Mouse (Mus musculus): ENCODE measurements around the gene Hlx. TPM values are rescaled to one million over a fixed set of nuclear protein-coding genes. Genes with fewer than 3 reads are reported as not detected.

Gene Hlx
- polyA plus RNA-seq, 1 experiment from 2014 or later, result 5.4 TPM

DNA sequence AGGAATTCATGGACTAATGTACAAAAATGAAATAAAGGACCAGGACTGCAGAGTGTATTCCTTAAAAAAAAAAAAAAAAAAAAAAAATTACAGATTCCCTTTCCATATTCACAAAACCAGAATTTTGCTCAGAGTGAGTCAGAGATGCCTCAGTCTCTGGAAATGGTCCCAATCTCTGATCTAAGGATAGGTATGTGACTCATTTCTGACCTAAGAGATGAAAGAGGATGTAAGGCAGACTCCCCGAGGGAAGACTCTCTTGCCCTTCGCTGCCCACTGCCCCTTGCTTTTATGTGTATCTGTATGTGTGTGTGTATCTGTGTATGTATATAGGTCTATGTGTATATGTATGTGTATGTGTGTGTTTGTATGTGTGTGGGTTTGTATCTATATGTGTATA lies 37.0 kb downstream of the Hlx start:
- H3K4me2 ChIP-seq (replicated peaks; ENCODE audit: low read depth), result no peak overlapping the region
- no peak for DNase-seq (ENCODE audit: low spot score)
- H3K4me1 ChIP-seq (replicated peaks; ENCODE audit: control insufficient read depth, insufficient read depth), result no peaks in the 10 kb centered on the region
- TF ChIP-seq EP300 (optimal IDR thresholded peaks at IDR 0.05), result no peak
- no peak for TF ChIP-seq CTCF (IDR thresholded peaks at IDR 0.05; ENCODE audit: low read depth)
- H3K27me3 ChIP-seq (ENCODE audit: control insufficient read depth, insufficient read depth, low read length), result no peaks in the 10 kb centered on the region
- no peaks in the 10 kb centered on the region for H3K9me3 ChIP-seq (ENCODE audit: control insufficient read depth, low read length)
- H3K36me3 ChIP-seq (ENCODE audit: control insufficient read depth, insufficient read depth, low read length), result no peaks in the 10 kb centered on the region
- no peak overlapping the region for H3K4me3 ChIP-seq (ENCODE audit: low read depth, low read length)
- H3K9ac ChIP-seq (ENCODE audit: low read length), result no peak overlapping the region
- H3K27ac ChIP-seq (replicated peaks), result no peak overlapping the region
- 57% methylated on average over 2 of the region's 2 CpGs for WGBS
- no peak for ATAC-seq (ENCODE audit: low FRiP score, low TSS enrichment)

DNA sequence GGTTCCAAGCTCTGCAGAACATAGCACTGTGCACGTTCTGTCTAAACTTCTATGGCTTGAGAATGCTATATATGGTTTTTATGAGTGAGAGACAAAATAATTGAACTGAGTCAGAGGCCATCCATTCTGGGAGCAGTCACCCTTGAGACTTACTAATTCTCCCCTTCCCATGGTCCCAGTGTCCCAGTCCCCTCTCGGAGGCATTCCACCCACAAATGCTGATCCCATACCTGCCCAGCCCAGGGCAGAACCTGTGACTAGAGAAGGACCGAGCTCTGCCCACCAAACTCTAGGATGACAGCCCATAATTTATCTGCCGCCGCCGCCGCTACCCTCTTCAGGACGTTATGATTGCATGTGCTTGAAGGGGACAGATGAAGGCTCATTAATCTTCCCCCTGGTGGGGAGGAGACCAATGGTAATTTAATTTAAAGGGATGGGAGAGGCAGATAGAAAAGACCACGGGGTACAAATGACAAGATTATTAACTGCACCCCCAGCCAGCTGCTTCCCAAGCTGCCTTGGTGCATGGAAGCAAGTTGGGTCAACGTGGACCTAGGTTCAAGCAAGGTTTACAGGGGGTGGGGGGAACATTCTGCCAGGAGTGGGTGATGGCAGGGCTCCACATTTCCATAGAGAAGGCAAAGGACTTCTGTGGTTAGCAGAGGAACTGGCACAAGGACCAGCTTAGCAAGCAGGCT lies 40.1 kb downstream of the Hlx start:
- ATAC-seq (ENCODE audit: low FRiP score, low TSS enrichment), result no peak
- Histone ChIP-seq H3K9me3 (ENCODE audit: control insufficient read depth, low read length) (no peaks in the 10 kb centered on the region), H3K4me2 (replicated peaks; ENCODE audit: low read depth) (no peak overlapping the region), H3K27me3 (ENCODE audit: control insufficient read depth, insufficient read depth, low read length) (peaks cover 2% of the 10 kb centered on the region; the same call in 1 of the 2 replicates), H3K4me3 (ENCODE audit: low read depth, low read length) (no peak overlapping the region), H3K27ac (replicated peaks) (no peak overlapping the region), H3K36me3 (ENCODE audit: control insufficient read depth, insufficient read depth, low read length) (no peaks in the 10 kb centered on the region), H3K9ac (ENCODE audit: low read length) (no peak overlapping the region), H3K4me1 (replicated peaks; ENCODE audit: control insufficient read depth, insufficient read depth) (no peaks in the 10 kb centered on the region)
- WGBS, result 46% methylated on average over 10 of the region's 10 CpGs
- no peak for DNase-seq (ENCODE audit: low spot score)
- TF ChIP-seq CTCF (IDR thresholded peaks at IDR 0.05; ENCODE audit: low read depth) (no peak), EP300 (optimal IDR thresholded peaks at IDR 0.05) (no peak)

DNA sequence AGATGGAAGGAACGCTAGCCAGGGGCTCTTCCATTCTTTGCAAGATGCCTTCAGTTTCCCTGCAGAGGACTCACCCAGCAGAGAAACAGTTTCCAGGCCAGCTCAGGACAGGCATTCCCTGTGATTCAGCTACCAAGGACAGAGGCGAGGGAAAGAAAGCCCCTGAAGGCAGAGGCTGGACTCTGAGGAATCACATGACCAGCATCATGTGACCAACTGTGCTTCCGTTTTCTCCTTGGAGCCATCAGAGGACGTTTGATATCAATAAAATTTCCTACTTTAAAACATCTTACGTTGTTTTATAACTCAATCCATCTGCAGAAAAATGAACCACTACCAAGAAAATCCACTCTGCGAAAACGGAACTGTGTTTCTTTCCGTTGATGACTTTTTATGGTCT lies 41.2 kb downstream of the Hlx start:
- Histone ChIP-seq H3K27ac (replicated peaks) (no peak overlapping the region), H3K9me3 (ENCODE audit: control insufficient read depth, low read length) (no peaks in the 10 kb centered on the region), H3K4me1 (replicated peaks; ENCODE audit: control insufficient read depth, insufficient read depth) (no peaks in the 10 kb centered on the region), H3K9ac (ENCODE audit: low read length) (no peak overlapping the region), H3K4me3 (ENCODE audit: low read depth, low read length) (no peak overlapping the region), H3K4me2 (replicated peaks; ENCODE audit: low read depth) (no peak overlapping the region), H3K27me3 (ENCODE audit: control insufficient read depth, insufficient read depth, low read length) (peaks cover 2% of the 10 kb centered on the region; the same call in 1 of the 2 replicates), H3K36me3 (ENCODE audit: control insufficient read depth, insufficient read depth, low read length) (no peaks in the 10 kb centered on the region)
- TF ChIP-seq CTCF (IDR thresholded peaks at IDR 0.05; ENCODE audit: low read depth) (no peak), EP300 (optimal IDR thresholded peaks at IDR 0.05) (no peak)
- no peak for ATAC-seq (ENCODE audit: low FRiP score, low TSS enrichment)
- 81% methylated on average over 8 of the region's 8 CpGs for WGBS
- DNase-seq (ENCODE audit: low spot score), result no peak

DNA sequence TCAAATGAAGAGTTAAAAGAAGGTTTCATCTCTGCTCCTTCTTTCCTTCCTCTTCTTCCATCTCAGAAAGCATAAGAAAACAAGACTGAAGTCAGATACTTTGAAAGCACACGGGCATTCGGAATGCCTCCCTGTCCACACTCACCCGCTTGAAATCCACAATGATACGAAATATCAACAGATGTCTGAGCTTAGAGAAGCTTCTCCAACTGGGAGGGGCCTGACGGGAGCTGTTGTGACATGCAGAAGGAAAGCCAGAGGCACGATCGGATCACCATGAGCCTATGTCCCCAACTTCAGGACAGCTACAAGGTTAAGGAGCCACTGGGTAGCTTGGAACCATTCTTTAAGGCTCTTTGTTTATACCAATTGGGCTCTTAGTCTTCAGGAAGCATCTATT lies 44.4 kb downstream of the Hlx start:
- Histone ChIP-seq H3K27ac (replicated peaks) (no peak overlapping the region), H3K9ac (ENCODE audit: low read length) (no peak overlapping the region), H3K4me2 (replicated peaks; ENCODE audit: low read depth) (no peak overlapping the region), H3K9me3 (ENCODE audit: control insufficient read depth, low read length) (no peaks in the 10 kb centered on the region), H3K36me3 (ENCODE audit: control insufficient read depth, insufficient read depth, low read length) (no peaks in the 10 kb centered on the region), H3K4me1 (replicated peaks; ENCODE audit: control insufficient read depth, insufficient read depth) (no peaks in the 10 kb centered on the region), H3K27me3 (ENCODE audit: control insufficient read depth, insufficient read depth, low read length) (peaks cover 2% of the 10 kb centered on the region; the same call in 1 of the 2 replicates), H3K4me3 (ENCODE audit: low read depth, low read length) (no peak overlapping the region)
- no peak for TF ChIP-seq CTCF (IDR thresholded peaks at IDR 0.05; ENCODE audit: low read depth)
- TF ChIP-seq EP300 (optimal IDR thresholded peaks at IDR 0.05), result no peak
- ATAC-seq (ENCODE audit: low FRiP score, low TSS enrichment) (no peak), DNase-seq (ENCODE audit: low spot score) (no peak)
- 13% methylated on average over 7 of the region's 7 CpGs for WGBS

DNA sequence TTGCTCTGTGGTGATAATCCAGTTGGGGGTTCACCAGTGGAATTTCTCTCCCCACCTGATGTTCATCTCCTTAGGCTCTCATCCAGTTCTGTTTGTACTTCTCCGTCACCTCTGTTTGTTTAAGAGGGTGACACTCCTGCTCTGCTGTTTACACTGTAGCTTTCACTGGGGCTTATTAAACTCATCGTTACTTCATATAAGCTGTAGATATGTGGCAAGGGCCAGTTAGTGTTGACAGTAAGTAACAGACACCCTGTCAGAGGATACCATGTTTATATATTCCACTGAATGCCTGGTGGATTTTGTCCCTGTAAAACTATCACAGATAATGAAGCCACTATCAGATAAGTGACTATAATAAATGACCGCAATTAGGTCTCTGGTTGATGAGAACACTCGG lies 44.9 kb downstream of the Hlx start:
- no peak overlapping the region for H3K4me3 ChIP-seq (ENCODE audit: low read depth, low read length)
- no peak overlapping the region for H3K9ac ChIP-seq (ENCODE audit: low read length)
- TF ChIP-seq EP300 (optimal IDR thresholded peaks at IDR 0.05), result no peak
- no peak for TF ChIP-seq CTCF (IDR thresholded peaks at IDR 0.05; ENCODE audit: low read depth)
- H3K27me3 ChIP-seq (ENCODE audit: control insufficient read depth, insufficient read depth, low read length), result peaks cover 2% of the 10 kb centered on the region; the same call in 1 of the 2 replicates
- no peaks in the 10 kb centered on the region for H3K4me1 ChIP-seq (replicated peaks; ENCODE audit: control insufficient read depth, insufficient read depth)
- DNase-seq (ENCODE audit: low spot score), result no peak
- no peak overlapping the region for H3K27ac ChIP-seq (replicated peaks)
- H3K4me2 ChIP-seq (replicated peaks; ENCODE audit: low read depth), result no peak overlapping the region
- no peak for ATAC-seq (ENCODE audit: low FRiP score, low TSS enrichment)
- H3K36me3 ChIP-seq (ENCODE audit: control insufficient read depth, insufficient read depth, low read length), result no peaks in the 10 kb centered on the region
- WGBS, result 18% methylated on average over 4 of the region's 4 CpGs
- no peaks in the 10 kb centered on the region for H3K9me3 ChIP-seq (ENCODE audit: control insufficient read depth, low read length)

DNA sequence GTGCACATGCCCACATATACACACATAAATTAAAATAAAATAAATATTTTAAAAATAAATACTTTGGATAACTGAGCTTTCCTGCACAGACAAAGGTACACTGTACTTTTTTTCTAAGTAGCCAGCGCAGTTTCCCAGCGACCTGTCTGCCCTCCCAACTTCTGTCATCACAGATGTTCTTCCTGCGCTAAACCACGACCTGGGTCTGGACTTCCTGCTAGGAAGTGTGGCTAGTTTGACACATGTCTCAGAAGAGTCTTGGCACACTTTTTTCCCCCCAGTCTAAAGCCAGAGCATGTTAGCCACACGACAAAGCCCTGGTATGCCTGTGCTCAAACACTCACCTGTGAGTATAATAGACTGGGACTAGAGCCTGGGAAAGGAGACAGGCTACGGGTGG lies 48.9 kb downstream of the Hlx start:
- H3K9me3 ChIP-seq (ENCODE audit: control insufficient read depth, low read length), result no peaks in the 10 kb centered on the region
- H3K27me3 ChIP-seq (ENCODE audit: control insufficient read depth, insufficient read depth, low read length), result peaks cover 2% of the 10 kb centered on the region; the same call in 1 of the 2 replicates
- ATAC-seq (ENCODE audit: low FRiP score, low TSS enrichment), result no peak
- no peak overlapping the region for H3K9ac ChIP-seq (ENCODE audit: low read length)
- WGBS, result 62% methylated on average over 6 of the region's 6 CpGs
- DNase-seq (ENCODE audit: low spot score), result no peak
- H3K36me3 ChIP-seq (ENCODE audit: control insufficient read depth, insufficient read depth, low read length), result no peaks in the 10 kb centered on the region
- no peak overlapping the region for H3K4me2 ChIP-seq (replicated peaks; ENCODE audit: low read depth)
- H3K27ac ChIP-seq (replicated peaks), result no peak overlapping the region
- TF ChIP-seq CTCF (IDR thresholded peaks at IDR 0.05; ENCODE audit: low read depth) (no peak), EP300 (optimal IDR thresholded peaks at IDR 0.05) (no peak)
- H3K4me3 ChIP-seq (ENCODE audit: low read depth, low read length), result no peak overlapping the region
- no peaks in the 10 kb centered on the region for H3K4me1 ChIP-seq (replicated peaks; ENCODE audit: control insufficient read depth, insufficient read depth)
